Mouse (Mus musculus) heart, embryonic 14.5 days (tissue): ENCODE data around the gene Mybpc1. TPM values are rescaled to one million over a fixed set of nuclear protein-coding genes. Genes with fewer than 3 reads are reported as not detected.

ENCODE experiments used
- ATAC-seq: fragments of 200-750 bp; cut with Nextera tagmentation; 2 replicates; pipeline ENCODE4 v1.8.0; 2017; ENCODE audit warnings: low read depth, moderate TSS enrichment; ENCODE audit not compliant: insufficient number of reproducible peaks, insufficient read depth, low FRiP score
- H3K27ac ChIP-seq, 2 experiments: fragments of 200-500 bp in 1 of 2; fragments of 300-500 bp in 1 of 2; sonication (generic) in 1 of 2; replicated peaks in 1 of 2; 2 replicates each; pipeline ENCODE4 v1.5.1; 2012 to 2014; ENCODE audit warnings: low read depth in 2 of 2, low read length in 2 of 2, control low read depth in 1 of 2, mild to moderate bottlenecking in 1 of 2, mixed read lengths in 1 of 2; ENCODE audit not compliant: control insufficient read depth in 1 of 2, insufficient read depth in 1 of 2
- H3K27me3 ChIP-seq: fragments of 300-500 bp; sonication (generic); 2 replicates; pipeline ENCODE4 v1.6.1; 2014; ENCODE audit warnings: mild to moderate bottlenecking, low read length, control low read depth; ENCODE audit not compliant: control insufficient read depth, insufficient read depth
- H3K36me3 ChIP-seq: fragments of 300-500 bp; sonication (generic); 2 replicates; pipeline ENCODE4 v1.6.1; 2014; ENCODE audit warnings: mild to moderate bottlenecking, control low read depth, low read length, mixed read lengths; ENCODE audit not compliant: control insufficient read depth, insufficient read depth
- H3K4me1 ChIP-seq, 2 experiments: fragments of 200-500 bp in 1 of 2; fragments of 300-500 bp in 1 of 2; sonication (generic) in 1 of 2; 2 replicates each; pipeline ENCODE4 v1.6.1; 2012 to 2014; ENCODE audit warnings: low read length in 2 of 2, control low read depth in 1 of 2, mixed read lengths in 1 of 2; ENCODE audit not compliant: control insufficient read depth in 2 of 2, insufficient read depth in 2 of 2
- H3K4me2 ChIP-seq: fragments of 300-500 bp; sonication (generic); 2 replicates; pipeline ENCODE4 v1.6.1; 2014; ENCODE audit warnings: mild to moderate bottlenecking, low read length
- H3K4me3 ChIP-seq, 2 experiments: fragments of 200-500 bp in 1 of 2; fragments of 300-500 bp in 1 of 2; sonication (generic) in 1 of 2; 2 replicates each; pipeline ENCODE4 v1.5.1; 2012 to 2014; ENCODE audit warnings: low read length in 2 of 2, mild to moderate bottlenecking in 2 of 2, control low read depth in 1 of 2, low read depth in 1 of 2, moderate library complexity in 1 of 2; ENCODE audit not compliant: control insufficient read depth in 1 of 2, insufficient read depth in 1 of 2
- H3K9ac ChIP-seq: fragments of 300-500 bp; sonication (generic); 2 replicates; pipeline ENCODE4 v1.6.1; 2014; ENCODE audit warnings: mild to moderate bottlenecking, low read length
- H3K9me3 ChIP-seq: fragments of 300-500 bp; sonication (generic); 2 replicates; pipeline ENCODE4 v1.6.1; 2016; ENCODE audit warnings: low read length, control low read depth; ENCODE audit not compliant: control insufficient read depth
- WGBS: fragments of 180-500 bp; shearing (Covaris S2); extraction: QIAGEN DNeasy Blood & Tissue Kit; methylation state at CpG from one replicate; pipeline ENCODE4 v1.1.7; 2014; 5-methylcytosine and 5-hydroxymethylcytosine counted together
- polyA plus RNA-seq: library from polyadenylated mRNA; unstranded; fragments of >200 nt; fragmentation: Nextera tagmentation; extraction: Ambion mirVana; gene quantifications from 2 replicates; pipeline ENCODE4 v1.2.1, GENCODE M21; 2014

Gene Mybpc1
- polyA plus RNA-seq, 1 experiment from 2014 or later: 4.9 TPM

- no peak overlapping the region for H3K27ac ChIP-seq
- 85% methylated on average over 4 of the region's 4 CpGs for WGBS
- no peak overlapping the region for H3K4me2 ChIP-seq
- H3K4me1 ChIP-seq: peaks cover 0 to 4% of the 10 kb centered on the region in 2 experiments; a peak in 1 of 4 replicates
- no peak overlapping the region for H3K4me3 ChIP-seq
- H3K9me3 ChIP-seq: no peaks in the 10 kb centered on the region
- no peak overlapping the region for H3K9ac ChIP-seq
- no peaks in the 10 kb centered on the region for H3K36me3 ChIP-seq
- H3K27me3 ChIP-seq: no peaks in the 10 kb centered on the region
- no peak for ATAC-seq
These were observed 12.6 kb downstream of the Mybpc1 start for GRCm38 (mm10) chr10:88592316-88592715.

GRCm38 (mm10) chr10:88591042-88591441 is 13.9 kb downstream of the Mybpc1 start:
- no peak overlapping the region for H3K9ac ChIP-seq
- no peak overlapping the region for H3K27ac ChIP-seq
- WGBS: 64% methylated on average over 12 of the region's 12 CpGs
- ATAC-seq: no peak
- no peaks in the 10 kb centered on the region for H3K36me3 ChIP-seq
- H3K4me1 ChIP-seq: peaks cover 0 to 4% of the 10 kb centered on the region in 2 experiments; a peak in 1 of 4 replicates
- no peak overlapping the region for H3K4me2 ChIP-seq
- H3K9me3 ChIP-seq: no peaks in the 10 kb centered on the region
- no peak overlapping the region for H3K4me3 ChIP-seq
- no peaks in the 10 kb centered on the region for H3K27me3 ChIP-seq

- Histone ChIP-seq H3K27ac (no peak overlapping the region), H3K9ac (no peak overlapping the region), H3K4me1 (no peaks in the 10 kb centered on the region), H3K36me3 (no peaks in the 10 kb centered on the region), H3K4me2 (no peak overlapping the region), H3K4me3 (no peak overlapping the region), H3K9me3 (no peaks in the 10 kb centered on the region), H3K27me3 (no peaks in the 10 kb centered on the region)
- 88% methylated on average over 11 of the region's 11 CpGs for WGBS
- ATAC-seq: no peak
These were observed 20.5 kb downstream of the Mybpc1 start for GRCm38 (mm10) chr10:88584469-88584868.

- H3K36me3 ChIP-seq: no peaks in the 10 kb centered on the region
- WGBS: 80% methylated on average over 5 of the region's 5 CpGs
- no peaks in the 10 kb centered on the region for H3K4me1 ChIP-seq
- no peak overlapping the region for H3K4me2 ChIP-seq
- no peak overlapping the region for H3K4me3 ChIP-seq
- no peak overlapping the region for H3K9ac ChIP-seq
- H3K27me3 ChIP-seq: no peaks in the 10 kb centered on the region
- H3K9me3 ChIP-seq: no peaks in the 10 kb centered on the region
- no peak for ATAC-seq
- H3K27ac ChIP-seq: no peak overlapping the region
These were observed 24.2 kb downstream of the Mybpc1 start for GRCm38 (mm10) chr10:88580786-88581185.

- ATAC-seq: no peak
- H3K9ac ChIP-seq: no peak overlapping the region
- H3K4me3 ChIP-seq: no peak overlapping the region
- no peak overlapping the region for H3K4me2 ChIP-seq
- WGBS: 70% methylated on average over 4 of the region's 4 CpGs
- H3K27ac ChIP-seq: no peak overlapping the region
- no peaks in the 10 kb centered on the region for H3K4me1 ChIP-seq
- H3K36me3 ChIP-seq: no peaks in the 10 kb centered on the region
- no peaks in the 10 kb centered on the region for H3K9me3 ChIP-seq
- no peaks in the 10 kb centered on the region for H3K27me3 ChIP-seq
These were observed 26.3 kb downstream of the Mybpc1 start for GRCm38 (mm10) chr10:88578651-88579050.

- Histone ChIP-seq H3K4me3 (no peak overlapping the region), H3K27ac (no peak overlapping the region), H3K4me1 (no peaks in the 10 kb centered on the region), H3K9me3 (no peaks in the 10 kb centered on the region), H3K4me2 (no peak overlapping the region), H3K9ac (no peak overlapping the region), H3K27me3 (no peaks in the 10 kb centered on the region; the same call in 1 of the 2 replicates), H3K36me3 (no peaks in the 10 kb centered on the region)
- ATAC-seq: no peak
- WGBS: 68% methylated on average over 8 of the region's 8 CpGs
These were observed 30.8 kb downstream of the Mybpc1 start for GRCm38 (mm10) chr10:88574115-88574635.

- Histone ChIP-seq H3K27ac (no peak overlapping the region), H3K9ac (no peak overlapping the region), H3K36me3 (no peaks in the 10 kb centered on the region), H3K9me3 (no peaks in the 10 kb centered on the region), H3K4me3 (no peak overlapping the region), H3K4me1 (no peaks in the 10 kb centered on the region), H3K27me3 (peaks cover 7% of the 10 kb centered on the region), H3K4me2 (no peak overlapping the region)
- ATAC-seq: no peak
- 52% methylated on average over 5 of the region's 5 CpGs for WGBS
These were observed 32.8 kb downstream of the Mybpc1 start for GRCm38 (mm10) chr10:88572123-88572522.

- no peaks in the 10 kb centered on the region for H3K9me3 ChIP-seq
- no peak overlapping the region for H3K4me2 ChIP-seq
- no peaks in the 10 kb centered on the region for H3K27me3 ChIP-seq
- no peaks in the 10 kb centered on the region for H3K36me3 ChIP-seq
- ATAC-seq: no peak
- H3K27ac ChIP-seq: no peak overlapping the region
- no peak overlapping the region for H3K4me3 ChIP-seq
- no peaks in the 10 kb centered on the region for H3K4me1 ChIP-seq
- no peak overlapping the region for H3K9ac ChIP-seq
- WGBS: 85% methylated on average over 6 of the region's 6 CpGs
These were observed 47.9 kb downstream of the Mybpc1 start for GRCm38 (mm10) chr10:88557046-88557445.
